Mouse (Mus musculus): ENCODE measurements at regions not wholly inside any gene's neighbourhood (a gene's known extent, or its start where the extent isn't known, plus 50 kb on each side); places are given as distances from the start of the nearest gene placed in this dataset.

DNA sequence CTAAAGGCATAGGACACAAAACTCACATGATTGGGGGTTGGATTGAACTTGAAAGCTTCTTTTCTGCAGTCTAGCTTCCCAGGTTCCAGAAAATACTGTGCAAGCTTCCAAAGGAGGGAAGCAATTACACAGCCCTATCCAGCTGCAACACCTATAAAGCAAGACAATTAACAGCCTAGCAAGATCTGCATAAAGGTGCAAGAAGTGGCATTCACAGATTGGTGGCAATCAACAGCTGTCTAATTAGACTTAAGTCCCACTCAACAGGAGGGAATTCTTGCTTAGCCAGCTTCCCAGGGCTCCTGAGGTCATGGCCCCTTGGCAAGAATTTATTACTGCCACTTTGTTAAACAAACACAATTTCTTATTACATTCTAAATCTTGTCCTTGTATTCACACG lies 511.9 kb downstream of the Kcnj2 start:
- Histone ChIP-seq H3K9ac (replicated peaks; ENCODE audit: low read length) (no peak overlapping the region), H3K27ac (ENCODE audit: low read length) (no peak overlapping the region), H3K36me3 (ENCODE audit: insufficient read depth, low read length) (no peaks in the 10 kb centered on the region), H3K4me3 (ENCODE audit: low read length) (no peak overlapping the region), H3K9me3 (ENCODE audit: low read length) (0 out of 2 replicates have a peak, but pooled peaks cover 2% of the 10 kb centered on the region), H3K4me1 (ENCODE audit: insufficient read depth, low read length) (no peaks in the 10 kb centered on the region), H3K4me2 (replicated peaks; ENCODE audit: low read depth, low read length) (no peak overlapping the region), H3K27me3 (ENCODE audit: insufficient read depth, low read length) (no peaks in the 10 kb centered on the region)
- 0% methylated on average over 1 of the region's 1 CpGs for WGBS
- no peak for ATAC-seq (ENCODE audit: low FRiP score, low TSS enrichment)

DNA sequence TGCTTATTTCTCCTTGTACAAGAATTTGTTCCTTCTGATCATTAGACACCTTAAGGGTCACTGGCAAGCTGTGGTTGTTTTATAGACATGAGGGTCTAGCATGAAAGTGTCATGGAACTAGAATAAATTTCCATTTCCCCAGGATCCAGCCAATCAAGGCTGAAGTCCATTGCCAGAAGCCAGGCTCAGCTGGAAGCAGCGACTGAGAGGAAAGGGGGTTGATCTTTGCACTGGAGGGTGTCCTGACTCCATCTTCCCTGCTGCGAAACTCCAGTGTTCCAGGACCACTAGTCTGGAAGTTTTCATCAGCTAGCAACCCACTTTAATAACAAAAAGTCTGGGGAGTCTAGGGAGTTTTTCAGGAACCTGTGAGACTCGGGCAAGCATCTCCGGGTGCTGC lies 517.0 kb downstream of the Kcnj2 start:
- no peak for ATAC-seq (ENCODE audit: low FRiP score, low TSS enrichment)
- H3K27ac ChIP-seq (ENCODE audit: low read length): no peak overlapping the region
- H3K9me3 ChIP-seq (ENCODE audit: low read length): no peaks in the 10 kb centered on the region
- WGBS: 42% methylated on average over 4 of the region's 4 CpGs
- H3K4me1 ChIP-seq (ENCODE audit: insufficient read depth, low read length): no peaks in the 10 kb centered on the region
- H3K36me3 ChIP-seq (ENCODE audit: insufficient read depth, low read length): no peaks in the 10 kb centered on the region
- no peak overlapping the region for H3K9ac ChIP-seq (replicated peaks; ENCODE audit: low read length)
- peak overlapping the region; percentile 53 for H3K4me2 ChIP-seq (replicated peaks; ENCODE audit: low read depth, low read length)
- H3K4me3 ChIP-seq (ENCODE audit: low read length): peak overlapping the region; percentile 30; the same call in 1 of the 2 replicates
- no peaks in the 10 kb centered on the region for H3K27me3 ChIP-seq (ENCODE audit: insufficient read depth, low read length)

DNA sequence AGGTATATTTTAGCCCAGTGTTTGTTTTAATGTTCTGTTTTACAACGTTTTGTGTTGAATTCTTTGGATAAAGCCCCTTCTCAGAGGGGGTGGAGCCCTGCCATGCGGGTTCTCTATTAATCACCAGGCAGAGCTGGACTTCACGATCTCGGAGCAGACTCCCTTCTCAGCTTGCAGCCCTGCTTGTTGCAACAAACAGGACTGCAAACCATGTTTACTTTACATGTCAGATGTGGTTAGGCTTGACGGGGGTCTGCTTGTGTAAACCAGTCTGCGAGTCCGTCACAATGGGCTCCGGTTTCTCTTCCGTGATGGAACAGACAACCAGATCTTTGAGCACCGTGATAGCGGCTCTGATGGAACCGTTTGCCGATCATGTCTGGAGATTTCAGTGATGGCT lies 517.6 kb downstream of the Kcnj2 start:
- H3K36me3 ChIP-seq (ENCODE audit: insufficient read depth, low read length): no peaks in the 10 kb centered on the region
- WGBS: 23% methylated on average over 13 of the region's 13 CpGs
- peak overlapping the region; percentile 30 for H3K4me3 ChIP-seq (ENCODE audit: low read length)
- H3K27ac ChIP-seq (ENCODE audit: low read length): no peak overlapping the region
- peak overlapping the region; percentile 53 for H3K4me2 ChIP-seq (replicated peaks; ENCODE audit: low read depth, low read length)
- ATAC-seq (ENCODE audit: low FRiP score, low TSS enrichment): no peak
- no peak overlapping the region for H3K9ac ChIP-seq (replicated peaks; ENCODE audit: low read length)
- no peaks in the 10 kb centered on the region for H3K27me3 ChIP-seq (ENCODE audit: insufficient read depth, low read length)
- no peaks in the 10 kb centered on the region for H3K9me3 ChIP-seq (ENCODE audit: low read length)
- H3K4me1 ChIP-seq (ENCODE audit: insufficient read depth, low read length): no peaks in the 10 kb centered on the region

DNA sequence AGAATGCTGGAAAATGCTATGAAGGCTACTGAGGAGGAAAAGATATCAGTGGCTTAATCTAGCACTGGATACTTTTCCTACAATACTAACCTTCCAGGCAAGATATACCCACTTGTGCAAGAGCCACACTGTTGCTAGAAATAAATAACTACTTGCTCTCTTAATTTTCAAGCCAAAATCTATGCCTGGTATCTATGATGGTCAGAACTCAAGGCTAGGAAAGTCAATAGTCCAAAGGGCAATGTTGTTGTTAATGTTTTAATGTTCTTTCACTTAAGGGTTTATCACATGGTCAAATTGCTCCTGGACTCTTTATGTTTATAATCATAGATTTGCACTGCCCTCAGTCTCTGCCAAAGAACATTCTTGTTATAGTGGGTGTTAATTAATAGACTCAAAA lies 533.5 kb downstream of the Kcnj2 start:
- H3K27ac ChIP-seq (ENCODE audit: low read length): no peak overlapping the region
- H3K4me2 ChIP-seq (replicated peaks; ENCODE audit: low read depth, low read length): no peak overlapping the region
- H3K4me3 ChIP-seq (ENCODE audit: low read length): no peak overlapping the region
- no peaks in the 10 kb centered on the region for H3K27me3 ChIP-seq (ENCODE audit: insufficient read depth, low read length)
- no peaks in the 10 kb centered on the region for H3K36me3 ChIP-seq (ENCODE audit: insufficient read depth, low read length)
- no peaks in the 10 kb centered on the region for H3K9me3 ChIP-seq (ENCODE audit: low read length)
- no peak for ATAC-seq (ENCODE audit: low FRiP score, low TSS enrichment)
- no peak overlapping the region for H3K9ac ChIP-seq (replicated peaks; ENCODE audit: low read length)
- H3K4me1 ChIP-seq (ENCODE audit: insufficient read depth, low read length): no peaks in the 10 kb centered on the region

DNA sequence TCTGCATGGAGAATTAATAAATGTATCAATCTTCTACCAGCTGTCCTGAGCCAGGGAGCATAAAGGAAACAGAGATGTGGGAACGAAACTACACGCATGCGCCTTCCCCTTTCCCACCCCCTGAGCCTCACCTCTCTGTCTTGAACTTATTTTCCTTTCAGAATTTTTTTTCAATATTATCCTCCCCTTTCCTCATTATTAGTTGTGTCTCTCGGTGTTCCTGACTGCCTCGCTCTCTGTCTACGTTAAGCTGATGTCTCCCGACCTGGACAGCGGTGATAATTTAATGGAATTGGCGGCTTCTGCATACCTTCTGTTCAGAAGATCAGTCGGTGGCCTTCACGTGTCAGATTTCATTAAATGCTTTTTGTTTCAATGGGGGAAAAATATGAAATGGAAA lies 539.2 kb downstream of the Kcnj2 start:
- H3K36me3 ChIP-seq (ENCODE audit: insufficient read depth, low read length): no peaks in the 10 kb centered on the region
- H3K27ac ChIP-seq (ENCODE audit: low read length): no peak overlapping the region
- H3K9me3 ChIP-seq (ENCODE audit: low read length): no peaks in the 10 kb centered on the region
- no peak overlapping the region for H3K4me3 ChIP-seq (ENCODE audit: low read length)
- H3K4me1 ChIP-seq (ENCODE audit: insufficient read depth, low read length): no peaks in the 10 kb centered on the region
- 74% methylated on average over 11 of the region's 11 CpGs for WGBS
- no peaks in the 10 kb centered on the region for H3K27me3 ChIP-seq (ENCODE audit: insufficient read depth, low read length)
- H3K4me2 ChIP-seq (replicated peaks; ENCODE audit: low read depth, low read length): no peak overlapping the region
- no peak for ATAC-seq (ENCODE audit: low FRiP score, low TSS enrichment)
- H3K9ac ChIP-seq (replicated peaks; ENCODE audit: low read length): no peak overlapping the region

DNA sequence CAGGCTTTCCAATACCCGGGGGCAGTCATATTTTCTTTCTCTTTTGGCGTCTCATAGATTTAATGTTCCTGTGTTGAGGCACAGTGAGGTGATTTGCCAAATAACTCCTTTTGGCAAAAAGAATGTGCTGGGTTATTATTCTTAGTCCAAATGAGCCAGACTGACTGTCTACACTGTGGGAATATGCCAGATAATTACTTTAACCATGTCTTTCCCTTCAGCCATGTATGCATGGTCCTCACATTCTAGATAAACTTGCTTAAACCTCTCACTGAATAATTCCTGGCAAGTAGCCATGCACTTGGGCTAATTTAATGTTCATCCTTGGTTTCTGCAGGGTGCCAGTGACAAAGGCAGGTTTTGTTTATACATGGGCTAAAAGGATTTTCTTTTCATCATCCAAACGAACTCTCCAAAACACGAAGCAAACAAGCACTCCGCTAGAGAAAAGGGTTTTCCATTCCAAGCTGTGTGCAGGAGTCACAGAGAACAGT lies 544.6 kb downstream of the Kcnj2 start:
- Histone ChIP-seq H3K36me3 (ENCODE audit: insufficient read depth, low read length) (no peaks in the 10 kb centered on the region), H3K4me1 (ENCODE audit: insufficient read depth, low read length) (no peaks in the 10 kb centered on the region), H3K4me2 (replicated peaks; ENCODE audit: low read depth, low read length) (no peak overlapping the region), H3K9me3 (ENCODE audit: low read length) (no peaks in the 10 kb centered on the region), H3K27me3 (ENCODE audit: insufficient read depth, low read length) (no peaks in the 10 kb centered on the region), H3K9ac (replicated peaks; ENCODE audit: low read length) (no peak overlapping the region), H3K4me3 (ENCODE audit: low read length) (no peak overlapping the region), H3K27ac (ENCODE audit: low read length) (no peak overlapping the region)
- ATAC-seq (ENCODE audit: low FRiP score, low TSS enrichment): no peak
- WGBS: 77% methylated on average over 5 of the region's 5 CpGs

DNA sequence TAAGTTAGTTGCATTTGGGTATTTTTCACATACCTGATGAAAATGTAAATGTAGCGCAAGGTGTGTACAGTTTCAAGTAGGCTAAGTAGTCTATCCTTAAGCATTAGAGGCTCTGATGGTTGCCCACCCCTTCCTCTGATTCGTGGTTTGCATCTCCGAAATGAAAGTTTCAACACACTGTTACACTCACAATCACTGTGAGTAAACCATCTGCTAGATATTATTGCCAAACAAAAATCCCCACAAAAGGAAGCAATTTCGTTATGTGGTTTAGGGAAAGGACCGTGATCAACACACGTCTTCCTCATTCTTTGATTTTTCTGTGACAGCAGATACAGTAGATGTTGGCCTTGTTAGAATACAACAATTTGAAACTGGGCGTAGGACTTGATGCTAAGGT lies 577.6 kb downstream of the Kcnj2 start:
- no peak overlapping the region for H3K4me3 ChIP-seq (ENCODE audit: low read length)
- H3K4me2 ChIP-seq (replicated peaks; ENCODE audit: low read depth, low read length): no peak overlapping the region
- no peaks in the 10 kb centered on the region for H3K4me1 ChIP-seq (ENCODE audit: insufficient read depth, low read length)
- ATAC-seq (ENCODE audit: low FRiP score, low TSS enrichment): no peak
- no peaks in the 10 kb centered on the region for H3K36me3 ChIP-seq (ENCODE audit: insufficient read depth, low read length)
- no peak overlapping the region for H3K27ac ChIP-seq (ENCODE audit: low read length)
- no peak overlapping the region for H3K9ac ChIP-seq (replicated peaks; ENCODE audit: low read length)
- 88% methylated on average over 7 of the region's 7 CpGs for WGBS
- no peaks in the 10 kb centered on the region for H3K9me3 ChIP-seq (ENCODE audit: low read length)
- H3K27me3 ChIP-seq (ENCODE audit: insufficient read depth, low read length): no peaks in the 10 kb centered on the region

DNA sequence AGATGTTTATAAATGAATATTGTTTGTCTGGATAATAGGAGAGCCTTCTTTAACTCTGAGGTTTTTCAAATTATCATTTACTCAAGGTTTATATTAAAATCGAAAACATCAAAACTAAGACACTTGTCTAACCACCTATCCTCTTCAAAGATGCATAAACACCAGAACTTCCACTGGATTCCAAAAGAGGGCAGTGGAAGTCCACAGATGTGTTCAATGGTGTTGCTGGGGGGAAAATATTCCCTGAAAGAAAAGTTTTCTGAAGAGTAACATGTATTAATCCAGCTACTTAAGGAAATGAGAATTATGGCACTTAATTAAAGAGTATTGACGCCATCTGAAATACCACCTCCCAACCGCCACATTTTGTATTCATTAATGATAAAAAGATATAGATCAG lies 586.9 kb downstream of the Kcnj2 start:
- H3K9me3 ChIP-seq (ENCODE audit: low read length): no peaks in the 10 kb centered on the region
- H3K4me3 ChIP-seq (ENCODE audit: low read length): no peak overlapping the region
- no peaks in the 10 kb centered on the region for H3K27me3 ChIP-seq (ENCODE audit: insufficient read depth, low read length)
- WGBS: 66% methylated on average over 3 of the region's 3 CpGs
- no peaks in the 10 kb centered on the region for H3K36me3 ChIP-seq (ENCODE audit: insufficient read depth, low read length)
- H3K4me2 ChIP-seq (replicated peaks; ENCODE audit: low read depth, low read length): no peak overlapping the region
- ATAC-seq (ENCODE audit: low FRiP score, low TSS enrichment): no peak
- H3K9ac ChIP-seq (replicated peaks; ENCODE audit: low read length): no peak overlapping the region
- no peak overlapping the region for H3K27ac ChIP-seq (ENCODE audit: low read length)
- H3K4me1 ChIP-seq (ENCODE audit: insufficient read depth, low read length): no peaks in the 10 kb centered on the region

DNA sequence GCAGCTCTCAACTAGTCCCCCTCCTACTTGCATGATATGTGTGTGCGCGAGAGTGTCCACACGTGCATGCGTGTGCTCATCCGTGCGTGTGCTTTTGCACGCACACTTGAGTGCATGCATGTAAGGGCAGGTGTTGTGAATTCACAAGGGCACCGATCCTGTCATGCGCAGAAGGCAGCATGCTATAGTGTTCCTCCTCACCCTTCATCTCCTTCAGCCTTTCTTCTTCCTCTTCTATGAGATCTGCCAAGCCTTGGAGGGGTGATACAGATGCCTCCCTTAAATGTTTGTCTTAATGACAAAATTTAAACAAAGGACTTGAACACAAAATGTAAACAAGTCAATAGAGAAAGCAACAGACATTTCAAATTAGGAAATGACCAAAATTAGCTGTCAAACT lies 591.8 kb downstream of the Kcnj2 start:
- ATAC-seq (ENCODE audit: low FRiP score, low TSS enrichment): no peak
- Histone ChIP-seq H3K36me3 (ENCODE audit: insufficient read depth, low read length) (no peaks in the 10 kb centered on the region), H3K4me2 (replicated peaks; ENCODE audit: low read depth, low read length) (no peak overlapping the region), H3K27ac (ENCODE audit: low read length) (no peak overlapping the region), H3K4me3 (ENCODE audit: low read length) (no peak overlapping the region), H3K9ac (replicated peaks; ENCODE audit: low read length) (no peak overlapping the region), H3K4me1 (ENCODE audit: insufficient read depth, low read length) (no peaks in the 10 kb centered on the region), H3K9me3 (ENCODE audit: low read length) (no peaks in the 10 kb centered on the region), H3K27me3 (ENCODE audit: insufficient read depth, low read length) (no peaks in the 10 kb centered on the region)
- WGBS: 98% methylated on average over 9 of the region's 9 CpGs

DNA sequence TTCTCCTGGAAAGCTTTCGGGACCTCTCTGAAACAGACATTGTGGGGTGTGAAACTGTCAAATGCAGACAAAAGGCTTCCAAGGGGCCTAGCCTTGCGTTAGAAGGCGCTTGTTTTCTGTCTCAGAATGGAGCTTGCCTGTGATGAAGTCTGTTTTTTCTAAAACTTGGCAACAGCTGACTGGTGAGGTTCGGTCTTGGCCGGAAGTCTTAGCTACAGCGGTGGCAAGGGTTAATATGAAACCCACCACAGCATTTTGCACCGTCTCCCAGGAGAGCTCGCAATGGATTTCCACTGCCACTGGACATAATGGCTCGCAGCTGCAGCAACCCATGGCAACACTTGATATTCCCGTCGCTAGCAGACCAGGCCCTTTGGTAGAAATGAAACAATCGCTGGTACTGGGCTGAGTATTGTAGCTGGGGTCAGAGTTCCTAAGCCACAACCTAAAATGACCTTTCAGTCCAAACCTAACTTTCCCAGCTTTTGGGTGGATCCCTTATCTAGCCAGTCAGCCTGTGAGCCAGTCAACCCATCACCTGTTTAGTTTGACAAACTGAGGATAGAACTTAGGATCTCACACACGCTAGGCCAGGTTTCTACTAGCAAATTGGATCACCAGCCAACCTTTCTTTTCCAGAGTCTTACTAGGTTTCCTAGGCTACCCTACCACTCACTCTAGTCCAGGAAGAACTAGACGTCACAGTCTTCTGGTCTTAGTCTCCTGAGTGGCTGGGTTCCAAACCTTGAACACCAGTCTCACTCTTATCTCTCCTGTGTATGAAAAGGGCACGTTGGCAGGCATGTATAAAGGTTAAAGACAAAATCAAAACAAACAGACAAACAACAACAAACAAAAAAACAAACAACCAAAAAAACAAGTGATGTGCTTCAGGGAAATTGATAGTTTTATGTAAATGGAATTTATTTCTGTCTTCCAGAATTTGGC lies 592.7 kb downstream of the Kcnj2 start:
- H3K4me2 ChIP-seq (replicated peaks; ENCODE audit: low read depth, low read length): no peak overlapping the region

More for the DNA sequence above, 592.7 kb downstream of the Kcnj2 start:
- Histone ChIP-seq H3K9me3 (ENCODE audit: low read length) (no peaks in the 10 kb centered on the region), H3K27ac (ENCODE audit: low read length) (no peak overlapping the region), H3K27me3 (ENCODE audit: insufficient read depth, low read length) (no peaks in the 10 kb centered on the region), H3K36me3 (ENCODE audit: insufficient read depth, low read length) (no peaks in the 10 kb centered on the region), H3K9ac (replicated peaks; ENCODE audit: low read length) (no peak overlapping the region), H3K4me3 (ENCODE audit: low read length) (no peak overlapping the region), H3K4me1 (ENCODE audit: insufficient read depth, low read length) (no peaks in the 10 kb centered on the region)
- WGBS: 63% methylated on average over 15 of the region's 15 CpGs
- ATAC-seq (ENCODE audit: low FRiP score, low TSS enrichment): no peak
